Mouse (Mus musculus) forebrain, embryonic 10.5 days (tissue): Measurements from ENCODE around the gene Gnpat. TPM values are rescaled to one million over a fixed set of nuclear protein-coding genes. Genes with fewer than 3 reads are reported as not detected.

Experiments
- DNase-seq: peaks from one replicate; pipeline ENCODE4 v3.0.0-alpha.2; 2017; ENCODE audit warnings: low spot score; ENCODE audit errors: extremely low spot score
- H3K27ac ChIP-seq: fragments of 300-500 bp; sonication (generic); 2 replicates; pipeline ENCODE4 v1.5.1; 2016; ENCODE audit warnings: mild to moderate bottlenecking
- H3K27me3 ChIP-seq: fragments of 300-500 bp; sonication (generic); 2 replicates; pipeline ENCODE4 v1.6.1; 2016; ENCODE audit warnings: mild to moderate bottlenecking; ENCODE audit not compliant: poor library complexity, severe bottlenecking
- H3K36me3 ChIP-seq: fragments of 300-500 bp; sonication (generic); replicated peaks from 2 replicates; pipeline ENCODE4 v1.6.1; 2016; ENCODE audit warnings: mild to moderate bottlenecking, moderate library complexity
- H3K4me1 ChIP-seq: fragments of 300-500 bp; sonication (generic); 2 replicates; pipeline ENCODE4 v1.6.1; 2016
- H3K4me3 ChIP-seq: fragments of 300-500 bp; sonication (generic); 2 replicates; pipeline ENCODE4 v1.5.1; 2016; ENCODE audit warnings: mild to moderate bottlenecking, moderate library complexity
- H3K9me3 ChIP-seq: fragments of 300-500 bp; sonication (generic); 2 replicates; pipeline ENCODE4 v1.6.1; 2016; ENCODE audit warnings: mild to moderate bottlenecking, moderate library complexity
- WGBS: fragments of 180-500 bp; shearing (Covaris S2); methylation state at CpG from one replicate; pipeline ENCODE4 v1.1.7; 2016; 5-methylcytosine and 5-hydroxymethylcytosine counted together
- polyA plus RNA-seq: library from polyadenylated mRNA; unstranded; fragments of >200 nt; fragmentation: Nextera tagmentation; extraction: Ambion mirVana; gene quantifications from 2 replicates; pipeline ENCODE4 v1.2.1, GENCODE M21; 2016

Gnpat gene
- 156 and 157 TPM in 2 replicates for polyA plus RNA-seq

DNA sequence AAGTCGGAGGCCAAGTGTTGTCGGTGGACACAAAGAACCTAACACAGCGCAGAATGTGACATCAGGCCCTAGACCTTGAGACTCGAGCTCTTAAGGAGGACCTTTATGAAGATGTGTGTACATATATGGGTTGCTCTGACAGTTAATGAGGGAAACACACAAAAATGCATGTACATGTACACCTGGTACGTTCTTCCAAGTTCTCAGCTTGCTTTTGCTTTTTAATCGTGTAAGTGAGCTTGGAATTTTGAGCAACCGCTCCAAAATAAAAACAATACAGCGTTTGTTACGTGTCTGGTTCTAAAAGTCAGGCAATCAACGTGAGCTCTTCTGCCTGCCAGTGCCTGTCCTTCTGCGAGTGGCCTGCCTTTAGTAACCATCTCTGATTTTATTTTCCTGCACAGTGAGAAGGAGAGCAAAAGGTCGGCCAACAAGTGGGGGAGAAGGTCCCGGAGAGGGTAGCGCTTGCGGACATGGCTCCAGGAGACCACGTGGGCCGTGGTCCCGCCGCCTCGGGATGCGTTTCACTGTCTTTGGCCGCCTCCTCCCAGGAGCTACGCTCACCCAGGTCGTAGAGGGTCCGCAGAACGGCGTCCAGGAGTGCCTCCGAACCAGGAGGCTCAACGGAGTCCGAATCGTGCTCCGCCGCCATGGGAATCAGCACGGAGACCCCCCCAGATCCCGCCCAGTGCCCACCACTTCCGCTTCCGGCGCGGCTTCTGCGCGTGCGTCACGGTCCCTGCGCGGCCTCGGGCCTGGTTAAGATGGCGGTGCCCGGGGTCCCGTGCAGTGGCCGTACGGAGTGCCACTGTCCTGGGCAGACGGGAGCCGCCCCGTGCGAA, at the start of gene Gnpat, which contains the start of gene 2810004N23Rik:
Gnpat (plus strand) TSS at position 713 of the 842 bp plus-strand sequence.
2810004N23Rik (minus strand) TSS at position 800 of the 842 bp plus-strand sequence.
- Histone ChIP-seq H3K9me3 (no peaks in the 10 kb centered on the region), H3K4me1 (peaks cover 21% of the 10 kb centered on the region), H3K27ac (peak within 1 kb of the TSS; percentile 97), H3K4me3 (peak within 1 kb of the TSS; percentile 81), H3K27me3 (no peaks in the 10 kb centered on the region), H3K36me3 (peaks cover 66% of the 10 kb centered on the region)
- peak; percentile 95 for DNase-seq
- WGBS = 1% methylated on average over 55 of the region's 55 CpGs

DNA sequence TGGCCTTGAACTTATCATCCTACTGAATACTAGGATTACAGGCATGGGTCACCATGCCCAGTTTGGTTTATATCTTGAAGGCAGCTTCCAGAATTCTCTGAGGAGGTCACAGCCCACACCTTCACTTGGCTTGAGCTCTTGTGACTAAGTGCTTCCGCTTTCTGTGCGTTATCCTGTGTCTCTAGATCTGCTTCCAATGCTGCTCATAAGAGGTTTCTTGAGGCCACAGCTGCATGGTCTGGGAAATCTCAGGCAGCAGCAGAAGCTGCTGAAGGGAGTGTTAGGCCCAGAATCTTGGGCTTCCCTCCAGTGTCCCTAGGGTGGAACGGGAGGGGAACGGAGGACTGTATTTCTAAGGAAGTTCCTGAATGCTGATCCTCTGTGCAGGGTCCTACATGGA, 49.5 kb upstream of the Gnpat start:
- Histone ChIP-seq H3K27ac (no peak overlapping the region), H3K4me1 (peaks cover 15% of the 10 kb centered on the region), H3K27me3 (no peaks in the 10 kb centered on the region; the same call in 1 of the 2 replicates), H3K9me3 (peaks cover 13% of the 10 kb centered on the region), H3K36me3 (no peaks in the 10 kb centered on the region), H3K4me3 (no peak overlapping the region)
- no peak for DNase-seq
- WGBS = 94% methylated on average over 4 of the region's 4 CpGs

DNA sequence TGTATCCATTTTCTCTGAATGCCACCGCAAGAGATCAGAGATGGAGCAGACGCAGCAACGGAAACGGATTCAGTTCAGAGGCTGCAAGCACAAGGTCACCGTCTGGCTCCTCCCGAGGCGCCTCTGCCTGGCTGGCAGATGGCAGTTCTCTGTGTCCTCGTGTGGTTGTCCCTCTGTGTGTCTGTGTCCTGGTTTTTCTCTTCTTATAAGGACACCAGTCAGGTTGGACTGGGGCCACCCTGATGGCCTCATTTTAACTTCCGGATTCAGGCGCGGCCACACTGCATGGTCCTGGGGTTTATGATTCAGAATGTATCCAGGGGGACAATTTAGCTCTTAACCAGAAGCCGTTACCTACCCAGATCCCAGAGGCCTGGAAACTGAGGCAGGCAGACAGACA, 47.0 kb upstream of the Gnpat start:
- Histone ChIP-seq H3K27ac (no peak overlapping the region), H3K36me3 (no peaks in the 10 kb centered on the region), H3K27me3 (no peaks in the 10 kb centered on the region), H3K4me1 (peaks cover 5% of the 10 kb centered on the region), H3K4me3 (no peak overlapping the region), H3K9me3 (peaks cover 13% of the 10 kb centered on the region)
- WGBS = 92% methylated on average over 12 of the region's 12 CpGs
- no peak for DNase-seq

DNA sequence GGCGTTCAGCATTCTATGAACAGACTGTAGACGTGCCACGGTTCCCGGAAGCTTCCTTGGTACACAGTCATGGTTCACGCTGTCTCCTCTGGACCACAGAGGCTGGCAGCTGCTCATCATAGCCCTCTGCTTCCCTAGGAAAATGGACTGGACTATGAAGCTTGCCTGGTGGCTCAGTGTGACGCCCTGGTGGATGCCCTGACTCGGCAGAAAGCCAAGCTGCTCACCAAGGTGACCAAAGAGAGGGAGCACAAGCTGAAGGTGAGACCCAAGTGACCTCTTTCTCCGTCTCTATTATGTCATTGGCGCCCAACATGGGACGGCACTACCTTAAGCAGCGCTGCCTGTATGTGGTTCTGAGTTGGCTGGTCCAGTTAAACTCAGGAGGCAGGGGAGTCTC, 46.0 kb upstream of the Gnpat start:
- WGBS = 88% methylated on average over 11 of the region's 11 CpGs
- no peaks in the 10 kb centered on the region for H3K27me3 ChIP-seq
- no peak for DNase-seq

DNA sequence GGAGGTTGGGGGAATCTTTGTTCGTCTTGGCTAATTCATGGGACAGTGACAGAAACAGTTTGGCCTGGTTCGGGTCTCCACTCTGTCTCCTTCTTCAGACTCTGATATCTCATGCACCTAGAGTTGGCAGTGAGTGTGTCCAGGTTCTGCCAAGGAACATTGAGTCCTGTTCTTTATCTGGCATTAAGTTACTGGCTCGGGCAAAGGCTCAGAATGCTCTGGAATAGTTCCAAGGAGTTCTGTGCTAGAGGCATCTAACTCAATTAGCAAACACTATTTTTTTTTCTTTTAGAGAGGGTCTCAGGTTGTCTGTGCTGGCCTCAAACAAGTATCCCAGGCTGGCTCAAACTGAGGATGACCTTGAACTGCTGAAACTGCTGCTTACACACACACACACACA, 45.5 kb upstream of the Gnpat start:
- peaks cover 13% of the 10 kb centered on the region for H3K9me3 ChIP-seq
- H3K4me3 ChIP-seq = no peak overlapping the region
- no peaks in the 10 kb centered on the region for H3K36me3 ChIP-seq
- DNase-seq = no peak
- 94% methylated on average over 3 of the region's 3 CpGs for WGBS
- no peak overlapping the region for H3K27ac ChIP-seq
- H3K4me1 ChIP-seq = no peaks in the 10 kb centered on the region
- no peaks in the 10 kb centered on the region for H3K27me3 ChIP-seq

More for the DNA sequence above, 46.0 kb upstream of the Gnpat start:
- peaks cover 13% of the 10 kb centered on the region for H3K9me3 ChIP-seq
- no peaks in the 10 kb centered on the region for H3K4me1 ChIP-seq
- H3K36me3 ChIP-seq = no peaks in the 10 kb centered on the region
- no peak overlapping the region for H3K27ac ChIP-seq
- no peak overlapping the region for H3K4me3 ChIP-seq

DNA sequence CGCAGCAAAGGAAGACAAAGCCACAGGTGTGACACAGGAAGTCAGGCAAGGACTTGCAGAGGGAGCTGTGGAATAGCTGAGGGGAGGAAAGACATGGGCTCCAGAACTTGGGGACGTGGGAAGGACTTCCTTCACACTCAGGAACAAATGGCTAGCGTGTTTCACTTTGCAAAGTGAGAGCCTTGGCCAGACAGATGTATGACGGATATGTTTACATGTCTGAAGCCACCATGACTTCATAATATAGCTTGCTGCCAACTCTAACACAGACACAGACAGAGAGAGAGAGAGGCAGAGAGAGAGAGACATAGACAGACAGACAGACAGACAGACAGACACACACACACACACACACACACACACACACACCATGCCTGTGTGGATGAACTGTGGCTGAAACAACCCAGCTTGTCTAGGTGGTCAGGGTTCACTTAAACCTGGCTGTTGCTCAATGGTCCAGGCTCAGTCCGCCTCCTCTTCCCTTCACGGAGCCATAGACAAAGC, 43.2 kb upstream of the Gnpat start:
- Histone ChIP-seq H3K27ac (no peak overlapping the region), H3K4me3 (no peak overlapping the region), H3K27me3 (no peaks in the 10 kb centered on the region), H3K4me1 (no peaks in the 10 kb centered on the region), H3K36me3 (no peaks in the 10 kb centered on the region), H3K9me3 (peaks cover 13% of the 10 kb centered on the region)
- DNase-seq = no peak
- WGBS = 81% methylated on average over 6 of the region's 6 CpGs

DNA sequence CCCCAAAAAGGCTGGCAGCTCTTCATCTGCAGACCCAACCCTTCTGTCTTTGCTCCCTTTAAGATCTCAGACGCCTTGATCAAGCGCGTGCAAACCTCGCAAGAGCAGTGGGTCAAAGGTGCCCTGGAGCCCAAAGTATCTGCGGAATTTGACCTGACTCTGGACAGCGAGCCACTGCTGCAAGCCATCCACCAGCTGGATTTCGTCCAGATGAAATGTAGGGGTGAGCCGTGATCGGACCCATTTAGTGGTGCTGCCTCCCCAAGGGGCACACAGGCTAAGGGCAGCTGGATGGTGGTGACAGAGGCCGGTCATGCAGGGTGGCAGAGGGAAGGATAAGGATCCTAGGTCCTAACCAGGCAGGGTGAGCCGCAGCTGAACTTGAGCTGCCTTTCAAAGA, 42.7 kb upstream of the Gnpat start:
- 76% methylated on average over 11 of the region's 11 CpGs for WGBS
- DNase-seq = no peak
- Histone ChIP-seq H3K27ac (no peak overlapping the region), H3K27me3 (no peaks in the 10 kb centered on the region), H3K4me3 (no peak overlapping the region), H3K36me3 (no peaks in the 10 kb centered on the region), H3K9me3 (peaks cover 13% of the 10 kb centered on the region), H3K4me1 (no peaks in the 10 kb centered on the region)

DNA sequence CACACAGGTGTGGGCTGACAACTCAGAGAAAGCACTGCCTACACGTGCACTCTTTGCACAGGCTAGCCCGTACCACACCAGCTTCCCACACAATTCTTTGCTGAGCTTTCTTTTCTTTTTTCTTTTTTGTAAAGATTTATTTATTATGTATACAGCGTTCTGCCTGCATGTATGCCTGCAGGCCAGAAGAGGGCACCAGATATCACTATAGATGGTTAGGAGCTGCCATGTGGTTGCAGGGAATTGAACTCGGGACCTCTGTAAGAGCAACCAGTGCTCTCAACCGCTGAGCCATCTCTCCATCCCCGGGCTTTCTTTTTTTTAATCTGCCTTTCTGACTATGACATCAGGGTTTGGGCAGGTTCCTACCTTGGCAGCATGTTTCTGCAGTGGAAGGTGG, 39.3 kb upstream of the Gnpat start:
- H3K36me3 ChIP-seq = no peaks in the 10 kb centered on the region
- H3K27ac ChIP-seq = no peak overlapping the region
- peaks cover 9% of the 10 kb centered on the region for H3K4me1 ChIP-seq
- H3K27me3 ChIP-seq = peaks cover 22% of the 10 kb centered on the region
- 77% methylated on average over 6 of the region's 6 CpGs for WGBS
- no peaks in the 10 kb centered on the region for H3K9me3 ChIP-seq
- H3K4me3 ChIP-seq = no peak overlapping the region
- DNase-seq = no peak

DNA sequence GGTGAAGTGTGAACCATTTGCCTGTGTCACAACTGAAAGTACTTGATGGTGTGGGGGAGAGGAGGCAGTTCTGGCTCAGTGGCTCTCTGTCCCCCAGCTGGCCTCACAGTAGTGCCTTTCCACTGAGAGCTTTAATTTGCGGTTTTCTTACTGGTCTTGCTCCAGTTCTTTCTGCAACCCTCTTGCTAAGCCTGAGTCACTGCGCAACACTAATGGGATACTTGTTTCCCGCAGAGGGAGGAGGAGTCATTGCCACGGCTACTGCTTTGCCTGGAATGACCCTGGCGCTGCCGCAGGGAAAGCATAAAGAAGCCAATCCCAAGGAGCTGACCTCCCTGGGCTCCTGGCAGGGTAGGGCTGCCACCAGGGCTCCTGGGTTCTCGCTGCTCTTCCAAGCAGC, 36.2 kb upstream of the Gnpat start:
- H3K9me3 ChIP-seq = no peaks in the 10 kb centered on the region
- H3K4me3 ChIP-seq = no peak overlapping the region
- peaks cover 9% of the 10 kb centered on the region for H3K4me1 ChIP-seq
- no peaks in the 10 kb centered on the region for H3K36me3 ChIP-seq
- 37% methylated on average over 7 of the region's 7 CpGs for WGBS
- peaks cover 27% of the 10 kb centered on the region for H3K27me3 ChIP-seq
- no peak overlapping the region for H3K27ac ChIP-seq
- no peak for DNase-seq

DNA sequence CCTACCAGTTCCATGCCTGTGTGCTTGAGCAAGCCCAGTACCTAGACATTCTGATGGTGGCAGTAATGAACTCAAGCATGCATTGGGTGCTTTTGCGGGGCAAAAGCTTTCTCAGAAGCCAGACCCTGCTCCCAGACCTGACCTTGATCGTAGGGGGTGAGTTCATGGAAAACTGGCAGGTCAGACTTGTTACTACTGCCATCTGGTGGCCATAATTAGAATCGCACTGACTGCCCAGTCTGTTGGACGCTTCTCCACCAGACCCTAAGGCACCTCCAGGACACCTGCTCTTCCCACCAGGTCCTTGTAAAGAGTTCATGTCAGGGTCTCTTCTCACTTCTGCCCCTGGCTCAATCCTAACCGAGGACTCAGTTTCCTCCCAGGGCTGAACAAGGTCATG, 35.4 kb upstream of the Gnpat start:
- Histone ChIP-seq H3K4me1 (peaks cover 9% of the 10 kb centered on the region), H3K36me3 (no peaks in the 10 kb centered on the region), H3K27me3 (peaks cover 27% of the 10 kb centered on the region), H3K27ac (no peak overlapping the region), H3K4me3 (no peak overlapping the region), H3K9me3 (no peaks in the 10 kb centered on the region)
- DNase-seq = peak; percentile 51
- WGBS = 4% methylated on average over 5 of the region's 5 CpGs

DNA sequence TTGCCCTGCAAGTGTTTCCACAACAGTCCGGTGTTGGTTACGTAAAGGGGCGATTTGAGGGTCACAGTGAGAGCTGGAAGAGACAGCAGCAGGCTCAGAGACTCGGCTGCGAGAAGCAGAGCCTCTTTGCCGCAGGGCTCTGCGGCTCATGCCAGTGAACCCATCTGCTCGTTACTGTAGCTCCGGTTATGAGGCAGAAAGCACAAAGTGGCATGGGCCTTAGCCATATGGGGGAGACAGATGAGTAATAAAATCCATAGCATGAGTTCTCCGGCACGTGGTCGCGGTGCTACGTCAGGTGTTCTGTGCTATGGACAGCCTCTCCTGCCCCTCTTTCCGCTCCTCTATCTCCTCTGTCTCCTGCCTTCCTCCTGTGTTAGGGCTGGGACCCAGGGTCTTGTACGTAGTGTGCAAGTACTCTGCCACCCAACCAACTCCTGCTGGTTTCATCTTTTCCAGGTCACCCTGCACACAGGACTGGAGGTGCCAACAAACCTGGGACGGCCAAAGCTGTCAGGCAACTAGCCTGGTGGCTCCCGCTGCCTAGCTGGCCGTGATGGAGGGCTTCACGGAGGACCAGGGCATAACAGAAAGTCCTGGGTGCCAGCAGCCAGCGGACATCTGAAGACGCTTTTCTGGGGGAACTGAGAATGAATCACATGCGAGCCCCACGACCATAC, 34.1 kb upstream of the Gnpat start:
- no peaks in the 10 kb centered on the region for H3K9me3 ChIP-seq
- WGBS = 88% methylated on average over 24 of the region's 24 CpGs
- no peak overlapping the region for H3K4me3 ChIP-seq
- no peak for DNase-seq
- no peak overlapping the region for H3K27ac ChIP-seq
- H3K36me3 ChIP-seq = no peaks in the 10 kb centered on the region
- H3K4me1 ChIP-seq = peaks cover 11% of the 10 kb centered on the region
- peaks cover 27% of the 10 kb centered on the region for H3K27me3 ChIP-seq

DNA sequence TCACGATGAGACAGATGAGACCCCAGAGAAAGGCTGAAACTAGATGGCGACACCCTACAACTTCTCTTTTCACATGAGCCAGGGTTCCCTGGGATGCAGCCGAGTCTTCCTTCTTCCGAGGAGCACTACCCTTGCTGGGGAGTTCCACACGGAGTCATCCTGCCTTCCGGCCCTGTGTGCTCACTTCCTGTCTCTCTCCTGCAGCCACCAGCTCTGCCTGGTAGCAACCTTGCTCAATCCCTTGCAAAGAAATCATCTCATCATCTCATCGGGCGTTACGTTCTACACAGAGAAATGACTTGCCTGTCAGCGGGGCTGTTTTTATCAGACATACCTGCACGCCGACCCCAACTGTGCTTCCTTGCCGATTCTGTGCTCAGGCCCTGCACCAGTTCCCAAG, 32.8 kb upstream of the Gnpat start:
- H3K9me3 ChIP-seq = no peaks in the 10 kb centered on the region
- H3K36me3 ChIP-seq = no peaks in the 10 kb centered on the region
- no peak overlapping the region for H3K27ac ChIP-seq
- WGBS = 86% methylated on average over 13 of the region's 13 CpGs
- peaks cover 14% of the 10 kb centered on the region for H3K4me1 ChIP-seq
- no peak overlapping the region for H3K4me3 ChIP-seq
- no peak for DNase-seq
- peaks cover 27% of the 10 kb centered on the region for H3K27me3 ChIP-seq

DNA sequence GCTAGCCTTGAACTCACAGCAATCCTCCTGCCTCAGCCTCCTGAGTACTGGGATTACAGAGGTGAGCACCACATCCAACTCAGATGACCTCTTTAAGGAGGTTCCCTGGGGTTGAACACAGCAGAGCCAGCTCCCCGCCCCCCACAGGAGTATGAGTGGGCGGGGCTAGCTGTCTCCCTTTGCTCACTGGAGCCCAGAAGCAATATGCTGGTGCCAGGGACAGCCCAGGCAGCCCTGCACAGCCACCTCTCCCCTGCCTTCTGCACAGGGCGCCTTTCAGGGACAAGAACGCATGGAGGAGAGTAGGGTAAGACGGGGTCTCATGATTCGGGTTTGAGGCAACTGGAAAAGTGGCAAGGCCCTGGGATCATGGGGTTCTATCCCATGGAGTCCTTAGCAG, 31.3 kb upstream of the Gnpat start:
- H3K4me3 ChIP-seq = no peak overlapping the region
- WGBS = 87% methylated on average over 6 of the region's 6 CpGs

More for the DNA sequence above, 31.3 kb upstream of the Gnpat start:
- Histone ChIP-seq H3K27me3 (peaks cover 16% of the 10 kb centered on the region), H3K9me3 (no peaks in the 10 kb centered on the region), H3K36me3 (no peaks in the 10 kb centered on the region), H3K27ac (no peak overlapping the region), H3K4me1 (peaks cover 13% of the 10 kb centered on the region)
- DNase-seq = no peak
